In the genomic region with DNA sequence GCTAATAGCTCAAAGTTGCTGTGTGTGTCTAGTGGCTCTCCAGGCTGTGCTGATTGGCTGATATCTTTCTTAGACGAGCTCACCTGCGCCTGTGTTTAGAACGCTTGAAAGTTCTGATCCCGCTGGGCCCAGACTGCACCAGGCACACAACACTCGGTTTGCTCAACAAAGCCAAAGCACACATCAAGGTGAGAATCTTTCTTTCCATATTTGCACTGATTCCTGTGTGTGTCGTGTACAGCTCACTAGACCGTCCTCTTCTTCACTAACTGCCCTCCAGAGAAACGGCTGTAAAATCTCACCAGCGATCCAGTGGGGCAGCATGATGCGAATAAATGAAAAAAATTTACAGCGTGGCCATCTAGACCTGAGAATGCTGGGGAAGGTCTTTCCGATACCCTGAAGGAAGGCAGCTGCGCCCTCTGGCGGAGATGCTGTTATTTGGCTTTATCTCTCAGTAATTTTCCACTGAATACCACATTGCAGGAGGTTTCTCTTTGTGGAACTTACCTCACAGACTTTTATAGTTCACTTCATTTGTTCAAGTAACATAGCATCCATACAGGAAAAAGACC, we compare ENCODE assay signal across 8 mouse cellular contexts. TPM values are rescaled to one million over a fixed set of nuclear protein-coding genes. Genes with fewer than 3 reads are reported as not detected.
DNase-seq lines count a peak whose midpoint lies in the region; ATAC-seq and TF ChIP-seq lines count a peak whose summit lies in the region.

No protein-coding gene starts in this region.

- peak; percentile 91 for TF ChIP-seq CTCF in intestine, postnatal 0 days (IDR thresholded peaks at IDR 0.05; ENCODE audit: low read depth)
- peak; percentile 95; the same call in 1 of the 2 replicates for TF ChIP-seq CTCF in small intestine, adult 2 months (IDR thresholded peaks at IDR 0.05; ENCODE audit: extremely low read depth, insufficient read length, insufficient replicate concordance, low read depth, low read length)

- no peak overlapping the region for H3K9ac ChIP-seq in intestine, postnatal 0 days (ENCODE audit: low read depth, low read length)
- no peak overlapping the region for H3K9ac ChIP-seq in midbrain, embryonic 13.5 days (replicated peaks)

- H3K4me3 ChIP-seq in embryonic facial prominence, embryonic 10.5 days, result no peak overlapping the region
- no peak overlapping the region for H3K4me3 ChIP-seq in intestine, postnatal 0 days (ENCODE audit: low read depth, low read length)
- H3K4me3 ChIP-seq in limb, embryonic 10.5 days, result no peak overlapping the region
- H3K4me3 ChIP-seq in midbrain, embryonic 13.5 days (replicated peaks), result no peak overlapping the region
- no peak overlapping the region for H3K4me3 ChIP-seq in small intestine, adult 2 months (ENCODE audit: low read depth, low read length)

- peaks cover 43% of the 10 kb centered on the region for H3K36me3 ChIP-seq in embryonic facial prominence, embryonic 10.5 days (replicated peaks)
- H3K36me3 ChIP-seq in intestine, postnatal 0 days (ENCODE audit: control insufficient read depth, insufficient read depth), result peaks cover 23% of the 10 kb centered on the region
- peaks cover 39% of the 10 kb centered on the region for H3K36me3 ChIP-seq in limb, embryonic 10.5 days
- H3K36me3 ChIP-seq in midbrain, embryonic 13.5 days, result peaks cover 28% of the 10 kb centered on the region
- peaks cover 27% of the 10 kb centered on the region for H3K36me3 ChIP-seq in small intestine, adult 2 months (ENCODE audit: control insufficient read depth, insufficient read depth, low read length)

- no peak overlapping the region for H3K27ac ChIP-seq in embryonic facial prominence, embryonic 10.5 days (replicated peaks)
- H3K27ac ChIP-seq in intestine, postnatal 0 days (ENCODE audit: low read depth, low read length), result no peak overlapping the region
- no peak overlapping the region for H3K27ac ChIP-seq in limb, embryonic 10.5 days
- H3K27ac ChIP-seq in midbrain, embryonic 13.5 days, result no peak overlapping the region
- no peak overlapping the region for H3K27ac ChIP-seq in small intestine, adult 2 months (ENCODE audit: insufficient read depth, low read depth, low read length)

- no peaks in the 10 kb centered on the region for H3K9me3 ChIP-seq in embryonic facial prominence, embryonic 10.5 days
- H3K9me3 ChIP-seq in intestine, postnatal 0 days (ENCODE audit: control insufficient read depth), result no peaks in the 10 kb centered on the region
- H3K9me3 ChIP-seq in limb, embryonic 10.5 days (replicated peaks), result no peaks in the 10 kb centered on the region
- H3K9me3 ChIP-seq in midbrain, embryonic 13.5 days, result no peaks in the 10 kb centered on the region

- no peak for TF ChIP-seq POLR2A in small intestine, adult 2 months (IDR thresholded peaks at IDR 0.05; ENCODE audit: low read depth, low read length)

- 0 out of 2 replicates have a peak overlapping the region, but pooled peaks have one; percentile 17 for H3K4me2 ChIP-seq in intestine, postnatal 0 days (replicated peaks; ENCODE audit: low read depth)
- no peak overlapping the region for H3K4me2 ChIP-seq in midbrain, embryonic 13.5 days (replicated peaks)

- peak; percentile 78 to 80 for DNase-seq in B cell, adult 2 months
- DNase-seq in adrenal gland, postnatal 25 days, result peak; percentile 83
- DNase-seq in embryonic facial prominence, embryonic 10.5 days (ENCODE audit: low spot score), result peak; percentile 82
- peak; percentile 76 to 92 for DNase-seq in heart, adult 18-20 months
- peak; percentile 87 for DNase-seq in limb, embryonic 10.5 days (ENCODE audit: low spot score)

- H3K4me1 ChIP-seq in embryonic facial prominence, embryonic 10.5 days, result peaks cover 12% of the 10 kb centered on the region
- no peaks in the 10 kb centered on the region for H3K4me1 ChIP-seq in intestine, postnatal 0 days (replicated peaks; ENCODE audit: control insufficient read depth, insufficient read depth, low read length)
- peaks cover 24% of the 10 kb centered on the region; the same call in 1 of the 2 replicates for H3K4me1 ChIP-seq in limb, embryonic 10.5 days
- peaks cover 27% of the 10 kb centered on the region for H3K4me1 ChIP-seq in midbrain, embryonic 13.5 days (replicated peaks)
- no peaks in the 10 kb centered on the region for H3K4me1 ChIP-seq in small intestine, adult 2 months (ENCODE audit: control insufficient read depth, insufficient read depth, insufficient read length, low read length)

- peak; percentile 14; the same call in 1 of the 2 replicates for ATAC-seq in intestine, postnatal 0 days
- ATAC-seq in midbrain, embryonic 13.5 days, result peak; percentile 61

- 41% methylated on average over 14 of the region's 14 CpGs for WGBS in embryonic facial prominence, embryonic 10.5 days
- WGBS in intestine, postnatal 0 days, result 27% methylated on average over 14 of the region's 14 CpGs
- 40% methylated on average over 14 of the region's 14 CpGs for WGBS in limb, embryonic 10.5 days
- 38% methylated on average over 14 of the region's 14 CpGs for WGBS in midbrain, embryonic 13.5 days
- 34% methylated on average over 14 of the region's 14 CpGs for WGBS in small intestine, adult 2 months

- no peaks in the 10 kb centered on the region for H3K27me3 ChIP-seq in embryonic facial prominence, embryonic 10.5 days (replicated peaks; ENCODE audit: low read depth, poor library complexity, severe bottlenecking)
- no peaks in the 10 kb centered on the region for H3K27me3 ChIP-seq in intestine, postnatal 0 days (replicated peaks; ENCODE audit: control insufficient read depth, insufficient read depth, low read length)
- H3K27me3 ChIP-seq in limb, embryonic 10.5 days (ENCODE audit: low read depth, poor library complexity, severe bottlenecking), result no peaks in the 10 kb centered on the region
- H3K27me3 ChIP-seq in midbrain, embryonic 13.5 days, result no peaks in the 10 kb centered on the region
- no peaks in the 10 kb centered on the region for H3K27me3 ChIP-seq in small intestine, adult 2 months (ENCODE audit: control insufficient read depth, insufficient read depth, low read length)

RNA-seq across cellular contexts. Expression of a gene that starts 2.0 kb away (rescaled TPM):
- not detected in 2 replicates for total RNA-seq in adrenal gland, postnatal 25 days (2021)
- polyA plus RNA-seq in embryonic facial prominence, embryonic 10.5 days (2016; fragmentation: Nextera tagmentation; extraction: Ambion mirVana), result 2.0 and 3.6 TPM in 2 replicates
- total RNA-seq in heart, adult 18-20 months (2021), result not detected
- polyA plus RNA-seq in intestine, postnatal 0 days (2015; fragmentation: Nextera tagmentation; extraction: Ambion mirVana), result not detected in 2 replicates
- 6.6 TPM in 1 of 2 replicates, not detected in the other for polyA plus RNA-seq in limb, embryonic 10.5 days (2016; fragmentation: Nextera tagmentation; extraction: Ambion mirVana)
- polyA plus RNA-seq in midbrain, embryonic 13.5 days (2015; fragmentation: Nextera tagmentation; extraction: Ambion mirVana), result not detected in 2 replicates
- not detected in 2 replicates for polyA plus RNA-seq in small intestine, adult 2 months (2012; rRNA removed)

RNA-seq across cellular contexts. Expression of a gene that starts 20.8 kb away (rescaled TPM):
- 44.9 and 49.6 TPM in 2 replicates for total RNA-seq in adrenal gland, postnatal 25 days (2021)
- polyA plus RNA-seq in embryonic facial prominence, embryonic 10.5 days (2016; fragmentation: Nextera tagmentation; extraction: Ambion mirVana), result 46.7 and 49.1 TPM in 2 replicates
- total RNA-seq in heart, adult 18-20 months (2021), result 10 to 100 TPM; 33.5 to 34.6 TPM
- polyA plus RNA-seq in intestine, postnatal 0 days (2015; fragmentation: Nextera tagmentation; extraction: Ambion mirVana), result 36.2 and 36.3 TPM in 2 replicates
- polyA plus RNA-seq in limb, embryonic 10.5 days (2016; fragmentation: Nextera tagmentation; extraction: Ambion mirVana), result 41.2 and 43.8 TPM in 2 replicates
- polyA plus RNA-seq in midbrain, embryonic 13.5 days (2015; fragmentation: Nextera tagmentation; extraction: Ambion mirVana), result 42.6 and 46.8 TPM in 2 replicates
- 0.39 and 1.6 TPM in 2 replicates for polyA plus RNA-seq in small intestine, adult 2 months (2012; rRNA removed)

RNA-seq across cellular contexts. Expression of a gene that starts 59.2 kb away (rescaled TPM):
- total RNA-seq in adrenal gland, postnatal 25 days (2021), result 33.6 and 40.2 TPM in 2 replicates
- polyA plus RNA-seq in embryonic facial prominence, embryonic 10.5 days (2016; fragmentation: Nextera tagmentation; extraction: Ambion mirVana), result 29.2 and 33.0 TPM in 2 replicates
- 10 to 100 TPM; 37.8 to 42.7 TPM for total RNA-seq in heart, adult 18-20 months (2021)
- 58.9 and 64.0 TPM in 2 replicates for polyA plus RNA-seq in intestine, postnatal 0 days (2015; fragmentation: Nextera tagmentation; extraction: Ambion mirVana)
- 28.6 and 32.4 TPM in 2 replicates for polyA plus RNA-seq in limb, embryonic 10.5 days (2016; fragmentation: Nextera tagmentation; extraction: Ambion mirVana)
- 32.4 and 50.7 TPM in 2 replicates for polyA plus RNA-seq in midbrain, embryonic 13.5 days (2015; fragmentation: Nextera tagmentation; extraction: Ambion mirVana)
- polyA plus RNA-seq in small intestine, adult 2 months (2012; rRNA removed), result 30.7 and 66.0 TPM in 2 replicates

Comparison
In these comparisons a context has a peak if more than half of its experiments do, and no peak if none do; other contexts are left out.
1. RNA of a gene that starts 20.8 kb away (polyA plus RNA-seq): 46.7 to 49.1 TPM in embryonic facial prominence, embryonic 10.5 days, 42.6 to 46.8 TPM in midbrain, embryonic 13.5 days, 41.2 to 43.8 TPM in limb, embryonic 10.5 days and 36.2 to 36.3 TPM in intestine, postnatal 0 days; 0.39 to 1.6 TPM in small intestine, adult 2 months; every median in the first group is over 10 times any median in the second.
2. Peak in every context shown above with its lines, with median percentiles within 50 percentile points of each other: DNase-seq.